Mouse (Mus musculus) bone marrow macrophage, adult 2 months (primary cell): ENCODE measurements around the gene Gtf2i. TPM values are rescaled to one million over a fixed set of nuclear protein-coding genes. Genes with fewer than 3 reads are reported as not detected.

ENCODE experiments used
- H3K27ac ChIP-seq: 2 replicates; pipeline ENCODE4 v1.5.1; 2012; ENCODE audit warnings: low read depth, low read length; ENCODE audit not compliant: insufficient read depth
- H3K4me1 ChIP-seq: 2 replicates; pipeline ENCODE4 v1.6.1; 2012; ENCODE audit warnings: low read length; ENCODE audit not compliant: control insufficient read depth, insufficient read depth
- H3K4me3 ChIP-seq: 2 replicates; pipeline ENCODE4 v1.5.1; 2012; ENCODE audit warnings: mild to moderate bottlenecking, low read length, moderate library complexity; ENCODE audit not compliant: insufficient read depth
- CTCF ChIP-seq: IDR thresholded peaks from 2 replicates; pipeline ENCODE4 v1.5.1; 2012; ENCODE audit warnings: low read depth, mild to moderate bottlenecking, low read length, moderate library complexity
- POLR2A ChIP-seq: IDR thresholded peaks from 2 replicates; pipeline ENCODE4 v1.6.1; 2012; ENCODE audit warnings: mild to moderate bottlenecking, low read depth, low read length, borderline replicate concordance
- polyA plus RNA-seq: library from polyadenylated mRNA; stranded (reverse); fragments of >200 nt; gene quantifications from 2 replicates; pipeline ENCODE4 v1.2.4, GENCODE M21; 2012; ENCODE audit not compliant: missing spikeins, insufficient read depth, insufficient read length

Gene Gtf2i
- polyA plus RNA-seq, 1 experiment: 67.3 TPM

- H3K4me1 ChIP-seq: 0 out of 2 replicates have a peak, but pooled peaks cover 2% of the 10 kb centered on the region
- no peak overlapping the region for H3K4me3 ChIP-seq
- TF ChIP-seq CTCF (no peak), POLR2A (no peak)
- no peak overlapping the region for H3K27ac ChIP-seq
Measured at GRCm38 (mm10) chr5:134250601-134251000, 64.0 kb downstream of the Gtf2i start.

GRCm38 (mm10) chr5:134249245-134249649, 65.3 kb downstream of the Gtf2i start:
- Histone ChIP-seq H3K4me3 (no peak overlapping the region), H3K27ac (no peak overlapping the region), H3K4me1 (0 out of 2 replicates have a peak, but pooled peaks cover 2% of the 10 kb centered on the region)
- TF ChIP-seq CTCF (no peak), POLR2A (no peak)

DNA sequence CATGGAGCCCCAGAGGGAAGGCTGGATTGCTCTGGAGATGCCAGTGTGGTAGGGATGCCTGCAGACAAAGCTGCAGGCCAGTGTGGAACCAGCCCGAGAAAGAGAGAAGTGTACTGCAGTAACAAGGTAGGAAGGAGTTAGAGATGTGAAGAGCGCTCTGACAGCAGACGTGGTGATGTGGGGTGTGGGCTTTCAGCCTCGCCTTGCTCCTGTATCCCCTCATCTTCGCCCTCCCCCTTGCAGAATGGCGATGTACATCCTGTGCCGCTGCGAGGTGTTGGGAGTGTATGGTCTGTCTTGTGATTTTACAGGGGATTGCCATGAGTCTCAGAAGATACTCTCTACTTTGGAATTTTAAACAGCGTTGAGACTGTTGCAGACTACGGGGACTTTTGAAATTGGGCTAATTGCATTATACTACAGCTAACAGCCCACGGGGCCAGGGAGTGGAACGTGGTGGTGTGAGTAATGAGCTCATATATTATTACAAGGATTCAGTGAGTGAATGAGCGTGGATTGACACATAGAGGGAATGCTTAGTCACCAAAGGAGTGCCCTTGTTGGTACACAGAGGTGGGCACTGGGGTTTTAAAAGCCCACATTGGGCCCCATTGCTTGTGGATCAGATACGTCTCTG, 65.8 kb downstream of the Gtf2i start:
- Histone ChIP-seq H3K27ac (no peak overlapping the region), H3K4me3 (no peak overlapping the region), H3K4me1 (0 out of 2 replicates have a peak, but pooled peaks cover 2% of the 10 kb centered on the region)
- TF ChIP-seq POLR2A: no peak
- TF ChIP-seq CTCF: no peak

- 0 out of 2 replicates have a peak, but pooled peaks cover 2% of the 10 kb centered on the region for H3K4me1 ChIP-seq
- H3K27ac ChIP-seq: no peak overlapping the region
- no peak overlapping the region for H3K4me3 ChIP-seq
- no peak for TF ChIP-seq POLR2A
- TF ChIP-seq CTCF: no peak
Measured at GRCm38 (mm10) chr5:134246146-134246545, 68.4 kb downstream of the Gtf2i start.

GRCm38 (mm10) chr5:134244890-134245289, 69.7 kb downstream of the Gtf2i start:
- Histone ChIP-seq H3K27ac (no peak overlapping the region), H3K4me3 (no peak overlapping the region), H3K4me1 (0 out of 2 replicates have a peak, but pooled peaks cover 2% of the 10 kb centered on the region)
- TF ChIP-seq POLR2A (no peak), CTCF (no peak)

- no peak overlapping the region for H3K4me3 ChIP-seq
- H3K4me1 ChIP-seq: 0 out of 2 replicates have a peak, but pooled peaks cover 2% of the 10 kb centered on the region
- no peak for TF ChIP-seq CTCF
- no peak for TF ChIP-seq POLR2A
- H3K27ac ChIP-seq: no peak overlapping the region
Measured at GRCm38 (mm10) chr5:134243661-134244436, 70.7 kb downstream of the Gtf2i start.

DNA sequence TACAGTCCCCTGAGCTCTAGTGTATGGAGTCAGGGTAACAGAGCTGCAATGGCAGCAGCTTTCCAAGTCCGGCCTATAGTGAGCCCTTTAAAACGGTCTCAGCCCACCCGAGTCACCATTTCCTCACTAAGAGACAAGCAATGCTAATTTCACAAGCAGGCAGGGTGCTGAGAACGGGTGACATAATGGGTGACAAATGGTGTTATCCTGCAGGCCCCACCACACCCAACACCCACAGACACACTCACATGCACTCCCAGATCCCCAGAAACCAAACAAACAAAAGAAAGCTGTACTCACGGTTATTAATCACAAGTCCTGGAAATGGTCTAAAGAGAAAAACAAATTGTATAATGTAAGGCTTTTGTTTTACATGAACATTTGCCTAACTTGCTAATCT, 72.7 kb downstream of the Gtf2i start:
- TF ChIP-seq CTCF (no peak), POLR2A (no peak)
- no peak overlapping the region for H3K4me3 ChIP-seq
- no peak overlapping the region for H3K27ac ChIP-seq
- H3K4me1 ChIP-seq: 0 out of 2 replicates have a peak, but pooled peaks cover 2% of the 10 kb centered on the region

DNA sequence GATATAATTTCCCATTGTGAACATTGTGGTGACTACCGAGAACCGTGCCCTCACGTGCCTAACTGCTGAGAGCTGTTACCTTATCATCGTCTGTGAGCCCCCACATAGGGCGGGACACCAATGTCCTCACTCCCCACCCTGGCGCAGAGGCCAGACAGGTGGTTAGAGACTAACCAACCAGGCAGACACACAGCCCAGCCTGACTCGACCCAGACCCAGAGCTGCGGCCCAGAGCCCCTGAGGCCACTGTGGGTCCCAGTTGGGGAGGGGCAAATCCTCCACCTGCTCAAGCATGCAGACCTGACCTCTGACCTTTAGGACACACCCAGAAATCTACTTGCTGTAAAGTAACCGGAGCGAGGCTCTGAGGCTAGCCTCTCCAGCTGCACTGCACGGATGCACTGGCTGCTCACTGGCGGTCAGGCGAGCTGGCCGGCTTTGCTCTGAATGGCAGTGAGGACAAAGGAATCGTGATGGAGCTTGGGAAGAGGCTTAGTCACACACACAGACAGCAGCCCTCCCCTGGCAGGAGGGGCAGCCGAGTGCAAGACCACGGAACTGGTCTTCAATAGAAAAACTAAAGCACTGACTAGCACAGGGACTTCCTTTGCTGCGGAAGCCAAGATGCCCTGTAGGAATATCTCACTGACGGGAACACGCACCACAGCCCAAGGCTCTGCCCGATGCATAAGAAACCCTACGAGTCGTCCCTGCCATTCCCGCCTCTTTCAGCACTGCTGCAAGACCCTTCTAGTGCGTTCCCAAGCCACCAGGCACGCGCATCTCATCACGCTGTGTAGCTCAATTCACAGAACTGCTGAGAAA, 76.4 kb downstream of the Gtf2i start:
- TF ChIP-seq POLR2A (no peak), CTCF (no peak)
- H3K4me1 ChIP-seq: peaks cover 26% of the 10 kb centered on the region
- H3K4me3 ChIP-seq: no peak overlapping the region
- no peak overlapping the region for H3K27ac ChIP-seq

GRCm38 (mm10) chr5:134237508-134237907, 77.1 kb downstream of the Gtf2i start:
- no peak overlapping the region for H3K4me3 ChIP-seq
- H3K27ac ChIP-seq: no peak overlapping the region
- TF ChIP-seq POLR2A: no peak
- TF ChIP-seq CTCF: no peak
- H3K4me1 ChIP-seq: peaks cover 29% of the 10 kb centered on the region
